Mouse (Mus musculus): ENCODE results near the gene Cstad. TPM values are rescaled to one million over a fixed set of nuclear protein-coding genes. Genes with fewer than 3 reads are reported as not detected.
A peak's percentile ranks its signal among the peaks of the same experiment; 100 is the strongest.

The Cstad gene
- polyA plus RNA-seq, 2 experiments = 0.04 to 0.17 TPM

GRCm38 (mm10) chr2:30592951-30593350, 1.9 kb upstream of the Cstad start:
- TF ChIP-seq CTCF (IDR thresholded peaks at IDR 0.05; ENCODE audit: low read depth) = no peak
- no peak for TF ChIP-seq EP300 (IDR thresholded peaks at IDR 0.05; ENCODE audit: low read depth)
- H3K9ac ChIP-seq (replicated peaks) = no peak overlapping the region
- H3K4me3 ChIP-seq (ENCODE audit: insufficient read depth in 1 of 2, low read depth in 2 of 2, low read length in 2 of 2) = no peak overlapping the region
- no peak overlapping the region for H3K4me2 ChIP-seq (ENCODE audit: low read depth)
- no peak overlapping the region for H3K27ac ChIP-seq
- H3K27me3 ChIP-seq (ENCODE audit: control insufficient read depth, insufficient read depth, low read length) = no peaks in the 10 kb centered on the region
- WGBS (ENCODE audit: insufficient replicate concordance) = 67% methylated on average over 6 of the region's 6 CpGs
- no peak for DNase-seq (ENCODE audit: low read depth in 3 of 3, low spot score in 3 of 3)
- H3K9me3 ChIP-seq (ENCODE audit: control insufficient read depth, low read length) = no peaks in the 10 kb centered on the region
- no peak for ATAC-seq (ENCODE audit: insufficient read depth)
- H3K4me1 ChIP-seq (replicated peaks; ENCODE audit: control insufficient read depth in 2 of 2, insufficient read depth in 2 of 2, low read length in 1 of 2) = peaks cover 4 to 8% of the 10 kb centered on the region in 2 experiments
- no peaks in the 10 kb centered on the region for H3K36me3 ChIP-seq (replicated peaks; ENCODE audit: control insufficient read depth, insufficient read depth, low read depth)

DNA sequence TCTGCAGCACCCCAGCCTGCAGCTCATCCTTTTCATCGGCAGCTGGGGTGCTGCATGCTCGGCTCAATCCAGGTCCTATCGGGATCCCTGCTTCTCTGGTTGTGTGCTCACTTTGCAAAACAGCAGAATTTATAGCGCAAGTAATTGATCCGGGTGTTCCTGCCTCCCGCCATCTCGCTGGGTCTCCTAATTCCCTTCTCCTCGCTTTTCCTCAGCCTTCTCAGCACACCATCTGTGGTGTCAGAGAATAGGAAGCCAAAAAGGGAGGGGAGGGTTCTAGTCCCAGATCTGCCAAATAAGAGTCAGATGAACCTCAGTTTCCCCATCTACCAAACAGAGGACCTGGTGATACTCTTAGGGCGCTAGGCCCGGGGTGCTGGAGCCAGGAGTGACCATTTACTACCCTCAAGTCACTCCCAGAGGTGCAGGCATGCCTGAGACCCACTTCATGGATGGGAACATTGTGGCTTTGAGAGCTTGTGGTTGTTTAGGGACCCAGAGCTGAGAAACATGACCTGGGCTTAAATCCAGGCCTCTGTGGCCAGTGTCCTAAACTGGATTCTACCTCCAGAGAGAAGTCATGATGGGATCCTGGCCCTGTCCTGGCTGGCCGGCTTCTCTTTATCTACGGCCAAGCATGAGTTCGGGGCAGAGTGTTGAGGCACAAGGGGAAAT, 1.1 kb upstream of the Cstad start:
- Histone ChIP-seq H3K4me3 (ENCODE audit: insufficient read depth in 1 of 2, low read depth in 2 of 2, low read length in 2 of 2) (no peak overlapping the region), H3K9me3 (ENCODE audit: control insufficient read depth, low read length) (no peaks in the 10 kb centered on the region), H3K4me1 (replicated peaks; ENCODE audit: control insufficient read depth in 2 of 2, insufficient read depth in 2 of 2, low read length in 1 of 2) (peaks cover 4 to 8% of the 10 kb centered on the region in 2 experiments), H3K36me3 (replicated peaks; ENCODE audit: control insufficient read depth, insufficient read depth, low read depth) (no peaks in the 10 kb centered on the region), H3K9ac (replicated peaks) (no peak overlapping the region), H3K27ac (no peak overlapping the region), H3K27me3 (ENCODE audit: control insufficient read depth, insufficient read depth, low read length) (no peaks in the 10 kb centered on the region), H3K4me2 (ENCODE audit: low read depth) (peak overlapping the region; percentile 66; the same call in 1 of the 2 replicates)
- WGBS (ENCODE audit: insufficient replicate concordance) = 66% methylated on average over 13 of the region's 13 CpGs
- no peak for DNase-seq (ENCODE audit: low read depth in 3 of 3, low spot score in 3 of 3)
- ATAC-seq (ENCODE audit: insufficient read depth) = no peak
- no peak for TF ChIP-seq CTCF (IDR thresholded peaks at IDR 0.05; ENCODE audit: low read depth)
- TF ChIP-seq EP300 (IDR thresholded peaks at IDR 0.05; ENCODE audit: low read depth) = no peak

DNA sequence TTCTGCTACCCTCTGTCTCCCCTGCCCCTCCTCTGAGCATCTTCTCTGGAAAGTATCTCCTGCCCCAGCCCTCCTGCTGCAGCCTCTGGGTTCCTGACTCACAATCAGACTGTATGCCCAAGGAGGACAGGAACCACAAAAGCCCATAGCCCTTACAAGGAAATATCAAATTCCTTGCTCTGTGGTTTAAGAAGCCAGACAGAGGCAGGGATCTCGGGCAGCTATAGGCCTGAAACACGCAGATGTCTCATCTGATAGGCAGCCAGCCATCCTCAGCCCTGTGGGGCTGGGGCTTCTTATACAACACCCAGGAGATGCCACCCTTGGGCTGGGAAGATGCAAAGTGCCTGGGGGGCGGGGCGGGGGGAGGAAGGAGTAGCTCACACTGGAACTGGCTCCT, 956 bp downstream of the Cstad start:
- no peak for DNase-seq (ENCODE audit: low read depth in 3 of 3, low spot score in 3 of 3)
- TF ChIP-seq CTCF (IDR thresholded peaks at IDR 0.05; ENCODE audit: low read depth) = no peak
- no peak for TF ChIP-seq EP300 (IDR thresholded peaks at IDR 0.05; ENCODE audit: low read depth)
- Histone ChIP-seq H3K9me3 (ENCODE audit: control insufficient read depth, low read length) (no peaks in the 10 kb centered on the region), H3K4me1 (replicated peaks; ENCODE audit: control insufficient read depth in 2 of 2, insufficient read depth in 2 of 2, low read length in 1 of 2) (peaks cover 4 to 8% of the 10 kb centered on the region in 2 experiments), H3K4me2 (ENCODE audit: low read depth) (no peak overlapping the region), H3K27me3 (ENCODE audit: control insufficient read depth, insufficient read depth, low read length) (no peaks in the 10 kb centered on the region), H3K9ac (replicated peaks) (no peak overlapping the region), H3K4me3 (ENCODE audit: insufficient read depth in 1 of 2, low read depth in 2 of 2, low read length in 2 of 2) (no peak overlapping the region), H3K36me3 (replicated peaks; ENCODE audit: control insufficient read depth, insufficient read depth, low read depth) (no peaks in the 10 kb centered on the region), H3K27ac (no peak overlapping the region)
- no peak for ATAC-seq (ENCODE audit: insufficient read depth)
- WGBS (ENCODE audit: insufficient replicate concordance) = 39% methylated on average over 4 of the region's 4 CpGs

DNA sequence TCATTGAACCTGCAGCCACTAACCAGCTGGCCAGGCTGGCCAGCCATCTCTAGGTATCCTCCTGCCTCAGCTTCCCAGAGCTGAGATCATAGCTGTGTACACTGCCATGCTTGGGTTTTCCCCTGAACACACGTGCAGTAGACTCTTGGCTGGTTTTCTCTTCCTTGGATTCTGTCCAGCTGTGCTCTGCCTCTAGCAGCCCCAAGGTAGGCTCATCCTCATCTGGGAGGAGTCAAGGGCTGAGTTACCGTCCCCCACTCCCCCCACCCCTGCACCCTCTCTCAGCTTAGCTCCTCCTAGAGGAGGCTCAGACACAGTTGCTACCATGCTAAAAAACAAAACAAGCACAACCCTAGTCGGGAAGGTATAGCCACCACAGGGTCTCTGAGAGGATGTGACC, 4.8 kb downstream of the Cstad start:
- H3K27me3 ChIP-seq (ENCODE audit: control insufficient read depth, insufficient read depth, low read length) = no peaks in the 10 kb centered on the region; the same call in 1 of the 2 replicates
- H3K36me3 ChIP-seq (replicated peaks; ENCODE audit: control insufficient read depth, insufficient read depth, low read depth) = no peaks in the 10 kb centered on the region
- DNase-seq (ENCODE audit: low read depth in 3 of 3, low spot score in 3 of 3) (no peak), ATAC-seq (ENCODE audit: insufficient read depth) (no peak)
- no peak overlapping the region for H3K4me3 ChIP-seq (ENCODE audit: insufficient read depth in 1 of 2, low read depth in 2 of 2, low read length in 2 of 2)
- TF ChIP-seq CTCF (IDR thresholded peaks at IDR 0.05; ENCODE audit: low read depth) (no peak), EP300 (IDR thresholded peaks at IDR 0.05; ENCODE audit: low read depth) (no peak)
- no peak overlapping the region for H3K9ac ChIP-seq (replicated peaks)
- no peaks in the 10 kb centered on the region for H3K9me3 ChIP-seq (ENCODE audit: control insufficient read depth, low read length)
- 29% methylated on average over 3 of the region's 3 CpGs for WGBS (ENCODE audit: insufficient replicate concordance)
- peaks cover 0 to 19% of the 10 kb centered on the region in 2 experiments; a peak in 3 of 4 replicates for H3K4me1 ChIP-seq (replicated peaks; ENCODE audit: control insufficient read depth in 2 of 2, insufficient read depth in 2 of 2, low read length in 1 of 2)
- H3K4me2 ChIP-seq (ENCODE audit: low read depth) = no peak overlapping the region
- H3K27ac ChIP-seq = no peak overlapping the region

- H3K4me3 ChIP-seq (ENCODE audit: insufficient read depth in 1 of 2, low read depth in 2 of 2, low read length in 2 of 2) = no peak overlapping the region
- ATAC-seq (ENCODE audit: insufficient read depth) (no peak), DNase-seq (ENCODE audit: low read depth in 3 of 3, low spot score in 3 of 3) (no peak)
- H3K27ac ChIP-seq = no peak overlapping the region
- no peak overlapping the region; the same call in none of the 2 replicates for H3K4me2 ChIP-seq (ENCODE audit: low read depth)
- no peaks in the 10 kb centered on the region for H3K36me3 ChIP-seq (replicated peaks; ENCODE audit: control insufficient read depth, insufficient read depth, low read depth)
- WGBS (ENCODE audit: insufficient replicate concordance) = 3% methylated on average over 9 of the region's 9 CpGs
- H3K4me1 ChIP-seq (replicated peaks; ENCODE audit: control insufficient read depth in 2 of 2, insufficient read depth in 2 of 2, low read length in 1 of 2) = peaks cover 0 to 19% of the 10 kb centered on the region in 2 experiments; a peak in 3 of 4 replicates
- no peak overlapping the region for H3K9ac ChIP-seq (replicated peaks)
- no peaks in the 10 kb centered on the region for H3K9me3 ChIP-seq (ENCODE audit: control insufficient read depth, low read length)
- no peak for TF ChIP-seq CTCF (IDR thresholded peaks at IDR 0.05; ENCODE audit: low read depth)
- no peak for TF ChIP-seq EP300 (IDR thresholded peaks at IDR 0.05; ENCODE audit: low read depth)
- H3K27me3 ChIP-seq (ENCODE audit: control insufficient read depth, insufficient read depth, low read length) = no peaks in the 10 kb centered on the region; the same call in 1 of the 2 replicates
Measured at GRCm38 (mm10) chr2:30600291-30600690, 5.5 kb downstream of the Cstad start.

Measured in liver, embryonic 14.5 days (tissue).